Mouse (Mus musculus) liver (tissue): Measurements from ENCODE around the gene Catsperz.

Source experiments
- DNase-seq: peaks from one replicate; pipeline ENCODE4 v3.0.0-alpha.2; 2020; ENCODE audit warnings: mixed read lengths

Gene Catsperz

GRCm38 (mm10) chr19:6922901-6923735, 2.1 kb downstream of the Catsperz start:
- no peak for DNase-seq

GRCm38 (mm10) chr19:6921647-6922567, 3.3 kb downstream of the Catsperz start, which contains the start of gene Esrra:
Esrra (minus strand) TSS chr19:6921813.
- peak; percentile 100 for DNase-seq

- peak; percentile 62 for DNase-seq
Observed at GRCm38 (mm10) chr19:6920741-6921636, 4.2 kb downstream of the Catsperz start.

- no peak for DNase-seq
Observed at GRCm38 (mm10) chr19:6919876-6920740, 5.1 kb downstream of the Catsperz start.

GRCm38 (mm10) chr19:6919431-6919830, 5.7 kb downstream of the Catsperz start:
- no peak for DNase-seq

GRCm38 (mm10) chr19:6918321-6918720, 6.9 kb downstream of the Catsperz start:
- DNase-seq: no peak

GRCm38 (mm10) chr19:6916496-6916895, 8.7 kb downstream of the Catsperz start:
- no peak for DNase-seq

GRCm38 (mm10) chr19:6915276-6915675, 9.9 kb downstream of the Catsperz start:
- DNase-seq: no peak

GRCm38 (mm10) chr19:6914540-6914939, 10.6 kb downstream of the Catsperz start:
- DNase-seq: no peak

GRCm38 (mm10) chr19:6913991-6914390, 11.2 kb downstream of the Catsperz start:
- DNase-seq: no peak

- DNase-seq: no peak
Observed at GRCm38 (mm10) chr19:6913036-6913435, 12.1 kb downstream of the Catsperz start.

GRCm38 (mm10) chr19:6912205-6912970, 12.8 kb downstream of the Catsperz start:
- no peak for DNase-seq

GRCm38 (mm10) chr19:6911101-6912074, 13.8 kb downstream of the Catsperz start:
- no peak for DNase-seq

- peak; percentile 74 for DNase-seq
Observed at GRCm38 (mm10) chr19:6910306-6910705, 14.9 kb downstream of the Catsperz start.

GRCm38 (mm10) chr19:6909507-6910289, 15.5 kb downstream of the Catsperz start, which contains the start of the genes Trmt112 and Prdx5:
Trmt112 (plus strand) TSS chr19:6909698.
Prdx5 (minus strand) TSS chr19:6910106.
- DNase-seq: peak; percentile 92

- DNase-seq: no peak
Observed at GRCm38 (mm10) chr19:6909021-6909420, 16.2 kb downstream of the Catsperz start.

- no peak for DNase-seq
Observed at GRCm38 (mm10) chr19:6907811-6908540, 17.2 kb downstream of the Catsperz start.

- no peak for DNase-seq
Observed at GRCm38 (mm10) chr19:6907094-6907493, 18.1 kb downstream of the Catsperz start.
